Mouse (Mus musculus) olfactory bulb, adult 2 months (tissue): ENCODE results near the gene Agtrap.

Experiments
- CTCF ChIP-seq: fragments of 200-500 bp; IDR thresholded peaks from 2 replicates; pipeline ENCODE4 v1.5.1; 2012; ENCODE audit warnings: low read depth, mild to moderate bottlenecking, low read length, moderate library complexity; ENCODE audit not compliant: insufficient read depth
- POLR2A ChIP-seq: fragments of 200-500 bp; IDR thresholded peaks from 2 replicates; pipeline ENCODE4 v1.6.1; 2012; ENCODE audit warnings: mild to moderate bottlenecking, low read depth, low read length, moderate library complexity; ENCODE audit not compliant: insufficient read depth

- TF ChIP-seq POLR2A (no peak), CTCF (no peak; the same call in 1 of the 2 replicates)
These were observed 5.4 kb downstream of the Agtrap start for GRCm38 (mm10) chr4:148082257-148083044.
